Mouse (Mus musculus) MEL (cell line): ENCODE measurements around the gene Spop.

Source experiments
- CHD2 ChIP-seq: IDR thresholded peaks from 2 replicates; pipeline ENCODE4 v1.6.1; 2011; ENCODE audit warnings: low read length, improper control_type of control experiment
- CTCF ChIP-seq, 3 experiments: IDR thresholded peaks in 2 of 3; conservative IDR thresholded peaks in 1 of 3; 2 replicates each; pipeline ENCODE4 v1.5.1; 2011 to 2012; ENCODE audit warnings: low read length in 3 of 3, low read depth in 2 of 3, mild to moderate bottlenecking in 2 of 3, improper control_type of control experiment in 1 of 3, inconsistent platforms in 1 of 3, mixed read lengths in 1 of 3, moderate library complexity in 1 of 3; ENCODE audit not compliant: control insufficient read depth in 1 of 3, insufficient read depth in 1 of 3, poor library complexity in 1 of 3, severe bottlenecking in 1 of 3
- ELF1 ChIP-seq: IDR thresholded peaks from 2 replicates; pipeline ENCODE4 v1.6.1; 2014; ENCODE audit warnings: low read depth, mild to moderate bottlenecking, inconsistent platforms, low read length, improper control_type of control experiment, moderate library complexity
- JUND ChIP-seq: IDR thresholded peaks from 2 replicates; pipeline ENCODE4 v1.6.1; 2011; ENCODE audit warnings: low read depth, mild to moderate bottlenecking, improper control_type of control experiment, low read length
- KAT2A ChIP-seq: conservative IDR thresholded peaks from 2 replicates; pipeline ENCODE4 v1.6.1; 2012; ENCODE audit warnings: low read depth, low read length, improper control_type of control experiment, inconsistent platforms
- MAZ ChIP-seq: IDR thresholded peaks from 2 replicates; pipeline ENCODE4 v1.6.1; 2012; ENCODE audit warnings: low read depth, mild to moderate bottlenecking, inconsistent platforms, low read length, improper control_type of control experiment
- NELFE ChIP-seq: IDR thresholded peaks from 2 replicates; pipeline ENCODE4 v1.6.1; 2011; ENCODE audit warnings: low read depth, low read length, improper control_type of control experiment
- POLR2A ChIP-seq, 2 experiments: IDR thresholded peaks; 2 replicates each; pipeline ENCODE4 v1.6.1; 2011 to 2012; ENCODE audit warnings: low read length in 2 of 2, mild to moderate bottlenecking in 2 of 2, control low read depth in 1 of 2, improper control_type of control experiment in 1 of 2, low read depth in 1 of 2, moderate library complexity in 1 of 2; ENCODE audit not compliant: control insufficient read depth in 1 of 2, insufficient read depth in 1 of 2, poor library complexity in 1 of 2
- POLR2AphosphoS2 ChIP-seq: IDR thresholded peaks from 2 replicates; pipeline ENCODE4 v1.6.1; 2011; ENCODE audit warnings: low read length, improper control_type of control experiment
- POLR2AphosphoS5 ChIP-seq: IDR thresholded peaks from 2 replicates; pipeline ENCODE4 v1.6.1; 2012; ENCODE audit warnings: low read depth, borderline replicate concordance, mild to moderate bottlenecking, inconsistent platforms, low read length, moderate library complexity, mixed read lengths
- RAD21 ChIP-seq: IDR thresholded peaks from 2 replicates; pipeline ENCODE4 v1.6.1; 2011; ENCODE audit warnings: mild to moderate bottlenecking, low read depth, low read length, improper control_type of control experiment
- TCF12 ChIP-seq: IDR thresholded peaks from 2 replicates; pipeline ENCODE4 v1.6.1; 2014; ENCODE audit warnings: low read depth, mild to moderate bottlenecking, inconsistent platforms, low read length, improper control_type of control experiment, moderate library complexity

GRCm38 (mm10) chr11:95392223-95392667 is 21.6 kb upstream of the Spop start:
- TF ChIP-seq POLR2AphosphoS5 (no peak), ELF1 (no peak), TCF12 (no peak), POLR2A (IDR thresholded peaks at IDR 0.05; ENCODE audit: control insufficient read depth in 1 of 2, insufficient read depth in 1 of 2, low read depth in 1 of 2, low read length in 2 of 2, poor library complexity in 1 of 2) (no peak), MAZ (no peak), NELFE (no peak), CTCF (IDR thresholded peaks at IDR 0.05 in 2 of 3, conservative IDR thresholded peaks at IDR 0.05 in 1 of 3; ENCODE audit: control insufficient read depth in 1 of 3, insufficient read depth in 1 of 3, low read depth in 2 of 3, low read length in 3 of 3, poor library complexity in 1 of 3, severe bottlenecking in 1 of 3) (no peak), KAT2A (no peak), JUND (no peak), POLR2AphosphoS2 (no peak), RAD21 (no peak), CHD2 (no peak)
